Mouse (Mus musculus) megakaryocyte, embryonic 14.5 days (primary cell): ENCODE data around the gene Fbxw4. TPM values are rescaled to one million over a fixed set of nuclear protein-coding genes. Genes with fewer than 3 reads are reported as not detected.

Experiments used
- H3K27me3 ChIP-seq: replicated peaks from 2 replicates; pipeline ENCODE3; 2012; ENCODE audit warnings: inconsistent platforms
- H3K36me3 ChIP-seq: replicated peaks from 2 replicates; pipeline ENCODE3; 2012; ENCODE audit warnings: low read length, inconsistent platforms, mixed read lengths
- H3K4me1 ChIP-seq: 2 replicates; pipeline ENCODE4 v1.6.1; 2012; ENCODE audit warnings: inconsistent platforms
- H3K4me3 ChIP-seq: replicated peaks from 2 replicates; pipeline ENCODE3; 2012; ENCODE audit warnings: moderate library complexity, mild to moderate bottlenecking, inconsistent platforms
- H3K9me3 ChIP-seq: 2 replicates; pipeline ENCODE4 v1.6.1; 2012; ENCODE audit warnings: inconsistent platforms
- FLI1 ChIP-seq: IDR thresholded peaks from 2 replicates; pipeline ENCODE4 v1.6.1; 2012; ENCODE audit warnings: low read length, inconsistent platforms, mixed read lengths
- GATA1 ChIP-seq: IDR thresholded peaks from 3 replicates; pipeline ENCODE4 v1.6.1; 2012; ENCODE audit warnings: mixed read lengths, low read length, inconsistent platforms, borderline replicate concordance
- polyA plus RNA-seq: library from polyadenylated mRNA; stranded (reverse); fragments of >175 nt; gene quantifications from 2 replicates; pipeline ENCODE4 v1.2.3, GENCODE M21; 2012; ENCODE audit warnings: low replicate concordance; ENCODE audit not compliant: insufficient read depth

Gene Fbxw4
- polyA plus RNA-seq, 1 experiment: 14.3 TPM

DNA sequence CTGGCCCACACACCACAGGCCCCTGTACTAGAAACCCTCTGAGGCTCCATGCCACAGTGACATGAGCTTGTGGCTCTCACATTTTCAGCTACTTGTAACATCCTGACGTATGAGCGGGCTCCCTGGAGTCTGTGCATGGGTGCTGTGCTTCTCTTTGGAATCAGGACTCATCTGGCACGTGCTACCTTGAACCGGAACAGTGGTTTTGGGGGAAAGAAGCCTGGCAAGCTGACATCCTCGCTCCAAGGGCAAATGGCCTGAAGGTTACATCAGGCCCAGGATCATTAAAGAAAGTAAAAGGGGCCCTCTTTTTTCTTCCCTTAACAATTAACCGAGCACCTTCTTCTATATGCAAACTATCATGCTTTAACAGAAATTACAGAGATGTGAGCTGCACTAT lies 77.0 kb downstream of the Fbxw4 start:
- H3K4me1 ChIP-seq: peaks cover 21% of the 10 kb centered on the region
- H3K36me3 ChIP-seq: peaks cover 71% of the 10 kb centered on the region
- peaks cover 2% of the 10 kb centered on the region for H3K27me3 ChIP-seq
- H3K4me3 ChIP-seq: no peak overlapping the region
- TF ChIP-seq FLI1 (no peak), GATA1 (no peak)
- H3K9me3 ChIP-seq: 0 out of 2 replicates have a peak, but pooled peaks cover 3% of the 10 kb centered on the region

DNA sequence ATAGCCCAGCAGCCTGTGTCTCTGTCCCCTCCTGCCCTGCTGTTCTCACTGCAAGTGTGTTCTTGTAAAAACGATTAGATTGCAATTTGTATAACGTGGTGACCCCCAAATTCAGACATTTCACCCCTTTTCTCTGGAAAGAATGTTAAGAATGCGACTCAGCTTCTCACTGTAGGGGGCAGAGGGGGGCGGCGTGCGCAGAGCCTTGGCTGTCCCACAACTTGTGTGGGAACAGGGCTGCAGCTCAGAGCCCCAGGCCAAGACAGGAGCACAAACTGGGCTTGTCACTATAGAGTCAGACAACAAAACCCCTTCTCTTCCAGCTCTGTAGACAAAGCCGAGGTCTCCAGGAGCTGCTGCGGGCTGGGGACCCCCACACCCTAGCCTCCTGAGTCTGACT lies 78.0 kb downstream of the Fbxw4 start:
- Histone ChIP-seq H3K4me1 (peaks cover 29% of the 10 kb centered on the region), H3K4me3 (no peak overlapping the region), H3K36me3 (peaks cover 72% of the 10 kb centered on the region), H3K27me3 (no peaks in the 10 kb centered on the region), H3K9me3 (0 out of 2 replicates have a peak, but pooled peaks cover 3% of the 10 kb centered on the region)
- TF ChIP-seq GATA1: no peak
- TF ChIP-seq FLI1: no peak

DNA sequence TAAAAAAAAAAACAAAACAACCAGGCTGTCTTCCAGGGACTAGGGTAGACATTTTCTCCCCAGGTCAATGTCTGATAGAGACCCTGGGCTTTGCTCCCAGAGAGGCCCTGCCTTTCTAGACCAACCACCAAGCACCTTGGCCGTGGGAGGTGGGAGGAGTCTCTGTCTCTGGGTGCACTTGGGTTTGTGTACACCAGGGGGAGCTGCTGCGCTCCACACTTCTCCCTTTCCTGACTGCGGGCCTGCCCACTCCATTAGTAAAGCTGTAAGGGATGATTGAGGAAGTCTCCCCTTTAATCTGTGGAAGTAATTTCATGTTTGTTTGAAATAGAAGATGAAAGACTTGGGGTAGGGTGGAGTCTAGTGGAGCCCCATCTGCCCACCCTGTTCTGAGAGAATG lies 78.9 kb downstream of the Fbxw4 start:
- TF ChIP-seq GATA1 (no peak), FLI1 (no peak)
- peaks cover 35% of the 10 kb centered on the region for H3K4me1 ChIP-seq
- H3K27me3 ChIP-seq: no peaks in the 10 kb centered on the region
- H3K36me3 ChIP-seq: peaks cover 75% of the 10 kb centered on the region
- no peak overlapping the region for H3K4me3 ChIP-seq
- H3K9me3 ChIP-seq: 0 out of 2 replicates have a peak, but pooled peaks cover 3% of the 10 kb centered on the region

- H3K36me3 ChIP-seq: peaks cover 85% of the 10 kb centered on the region
- 0 out of 2 replicates have a peak, but pooled peaks cover 3% of the 10 kb centered on the region for H3K9me3 ChIP-seq
These were observed 79.9 kb downstream of the Fbxw4 start for GRCm38 (mm10) chr19:45580235-45580634.

DNA sequence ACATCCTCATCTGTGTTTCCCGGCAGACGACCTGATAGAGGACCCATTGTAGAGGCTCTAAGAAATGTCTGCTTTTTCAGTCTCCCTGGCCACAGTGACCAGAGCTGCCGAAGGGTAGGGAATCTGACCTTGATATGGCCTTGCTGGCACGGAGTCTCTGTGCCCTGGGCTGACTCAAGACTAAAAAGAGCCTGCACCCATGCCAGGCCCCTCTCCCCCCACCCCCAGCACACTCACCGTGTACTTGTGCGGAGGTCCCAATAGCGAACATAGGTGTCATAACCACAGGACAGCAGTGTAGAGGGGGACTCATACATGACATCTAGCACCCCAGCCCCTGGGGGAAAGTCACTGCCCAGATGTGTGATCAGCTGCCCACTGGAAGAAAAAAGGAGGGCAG lies 80.7 kb downstream of the Fbxw4 start:
- H3K4me1 ChIP-seq: peaks cover 44% of the 10 kb centered on the region
- TF ChIP-seq GATA1: no peak
- no peak for TF ChIP-seq FLI1
- peaks cover 90% of the 10 kb centered on the region for H3K36me3 ChIP-seq
- no peaks in the 10 kb centered on the region for H3K27me3 ChIP-seq
- 0 out of 2 replicates have a peak, but pooled peaks cover 3% of the 10 kb centered on the region for H3K9me3 ChIP-seq
- no peak overlapping the region for H3K4me3 ChIP-seq

More at GRCm38 (mm10) chr19:45580235-45580634, 79.9 kb downstream of the Fbxw4 start:
- TF ChIP-seq FLI1 (no peak), GATA1 (no peak)
- Histone ChIP-seq H3K27me3 (no peaks in the 10 kb centered on the region), H3K4me3 (no peak overlapping the region), H3K4me1 (peaks cover 44% of the 10 kb centered on the region)

DNA sequence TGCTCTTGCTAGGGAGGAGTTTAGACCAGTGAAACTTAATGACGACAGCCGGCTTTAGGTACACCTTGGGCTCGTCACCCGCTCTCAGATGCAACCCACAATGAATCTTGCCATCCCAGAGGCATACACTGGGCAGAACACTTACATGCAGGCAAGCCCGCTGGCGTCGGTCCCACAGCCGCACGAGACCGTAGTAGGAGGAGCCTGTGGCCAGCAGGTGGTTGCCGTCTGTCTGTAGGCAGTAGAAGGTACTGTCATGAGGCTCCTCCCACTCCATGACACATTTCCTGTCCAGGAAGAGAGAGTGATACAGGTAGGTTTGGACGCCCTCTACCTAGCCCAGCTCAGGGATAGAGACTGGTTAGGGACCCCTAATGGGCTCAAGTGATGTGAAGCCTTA lies 81.1 kb downstream of the Fbxw4 start:
- Histone ChIP-seq H3K27me3 (no peaks in the 10 kb centered on the region), H3K9me3 (0 out of 2 replicates have a peak, but pooled peaks cover 3% of the 10 kb centered on the region), H3K36me3 (peaks cover 90% of the 10 kb centered on the region), H3K4me1 (peaks cover 48% of the 10 kb centered on the region), H3K4me3 (no peak overlapping the region)
- TF ChIP-seq GATA1 (no peak), FLI1 (no peak)

- H3K36me3 ChIP-seq: peaks cover 94% of the 10 kb centered on the region
- 0 out of 2 replicates have a peak, but pooled peaks cover 3% of the 10 kb centered on the region for H3K9me3 ChIP-seq
- no peak for TF ChIP-seq FLI1
- TF ChIP-seq GATA1: no peak
- no peaks in the 10 kb centered on the region for H3K27me3 ChIP-seq
- no peak overlapping the region for H3K4me3 ChIP-seq
- H3K4me1 ChIP-seq: peaks cover 52% of the 10 kb centered on the region
These were observed 82.9 kb downstream of the Fbxw4 start for GRCm38 (mm10) chr19:45577141-45577750.

GRCm38 (mm10) chr19:45575632-45576001 lies 84.5 kb downstream of the Fbxw4 start:
- H3K36me3 ChIP-seq: peaks cover 95% of the 10 kb centered on the region
- H3K4me1 ChIP-seq: peaks cover 52% of the 10 kb centered on the region
- peak overlapping the region; percentile 62 for H3K4me3 ChIP-seq
- H3K27me3 ChIP-seq: no peaks in the 10 kb centered on the region
- H3K9me3 ChIP-seq: no peaks in the 10 kb centered on the region
- TF ChIP-seq FLI1 (no peak), GATA1 (no peak)

- H3K4me1 ChIP-seq: peaks cover 52% of the 10 kb centered on the region
- TF ChIP-seq GATA1: no peak
- no peak for TF ChIP-seq FLI1
- H3K27me3 ChIP-seq: no peaks in the 10 kb centered on the region
- no peaks in the 10 kb centered on the region for H3K9me3 ChIP-seq
- H3K36me3 ChIP-seq: peaks cover 93% of the 10 kb centered on the region
- peak overlapping the region; percentile 62 for H3K4me3 ChIP-seq
These were observed 85.0 kb downstream of the Fbxw4 start for GRCm38 (mm10) chr19:45574941-45575631.

GRCm38 (mm10) chr19:45574339-45574898 lies 85.7 kb downstream of the Fbxw4 start:
- Histone ChIP-seq H3K4me3 (peak overlapping the region; percentile 62), H3K27me3 (no peaks in the 10 kb centered on the region), H3K36me3 (peaks cover 91% of the 10 kb centered on the region), H3K9me3 (no peaks in the 10 kb centered on the region), H3K4me1 (peaks cover 52% of the 10 kb centered on the region)
- TF ChIP-seq GATA1: no peak
- no peak for TF ChIP-seq FLI1
